Mouse (Mus musculus) midbrain, embryonic 15.5 days (tissue): Measurements from ENCODE around the gene Nmnat2. TPM values are rescaled to one million over a fixed set of nuclear protein-coding genes. Genes with fewer than 3 reads are reported as not detected.
A peak's percentile ranks its signal among the peaks of the same experiment; 100 is the strongest.

Experiments
- ATAC-seq: fragments of 200-750 bp; cut with Nextera tagmentation; replicated peaks from 2 replicates; pipeline ENCODE4 v1.8.0; 2017; ENCODE audit warnings: moderate TSS enrichment
- H3K27ac ChIP-seq: fragments of 300-500 bp; sonication (generic); 2 replicates; pipeline ENCODE4 v1.5.1; 2015; ENCODE audit warnings: mild to moderate bottlenecking, inconsistent platforms
- H3K27me3 ChIP-seq: fragments of 300-500 bp; sonication (generic); replicated peaks from 2 replicates; pipeline ENCODE4 v1.6.1; 2015; ENCODE audit warnings: inconsistent platforms
- H3K36me3 ChIP-seq: fragments of 300-500 bp; sonication (generic); replicated peaks from 2 replicates; pipeline ENCODE4 v1.6.1; 2015; ENCODE audit warnings: inconsistent platforms
- H3K4me1 ChIP-seq: fragments of 300-500 bp; sonication (generic); 2 replicates; pipeline ENCODE4 v1.6.1; 2015; ENCODE audit warnings: inconsistent platforms
- H3K4me2 ChIP-seq: fragments of 300-500 bp; sonication (generic); 2 replicates; pipeline ENCODE4 v1.6.1; 2015; ENCODE audit warnings: inconsistent platforms, mild to moderate bottlenecking, moderate library complexity
- H3K4me3 ChIP-seq: fragments of 300-500 bp; sonication (generic); 2 replicates; pipeline ENCODE4 v1.5.1; 2015; ENCODE audit warnings: mild to moderate bottlenecking, inconsistent platforms
- H3K9ac ChIP-seq: fragments of 300-500 bp; sonication (generic); 2 replicates; pipeline ENCODE4 v1.6.1; 2015; ENCODE audit warnings: mild to moderate bottlenecking, inconsistent platforms
- H3K9me3 ChIP-seq: fragments of 300-500 bp; sonication (generic); 2 replicates; pipeline ENCODE4 v1.6.1; 2016; ENCODE audit warnings: inconsistent platforms
- WGBS: fragments of 180-500 bp; shearing (Covaris S2); methylation state at CpG from one replicate; pipeline ENCODE4 v1.1.7; 2015; ENCODE audit warnings: mixed read lengths; 5-methylcytosine and 5-hydroxymethylcytosine counted together
- polyA plus RNA-seq: library from polyadenylated mRNA; unstranded; fragments of >200 nt; fragmentation: Nextera tagmentation; extraction: Ambion mirVana; gene quantifications from 2 replicates; pipeline ENCODE4 v1.2.1, GENCODE M21; 2015

Nmnat2 gene
- polyA plus RNA-seq, 1 experiment from 2014 or later, result 98.5 TPM

- 82% methylated on average over 13 of the region's 13 CpGs for WGBS
- Histone ChIP-seq H3K4me3 (no peak overlapping the region), H3K9me3 (no peaks in the 10 kb centered on the region), H3K4me1 (peaks cover 24% of the 10 kb centered on the region), H3K27ac (no peak overlapping the region), H3K4me2 (no peak overlapping the region), H3K9ac (no peak overlapping the region), H3K36me3 (no peaks in the 10 kb centered on the region), H3K27me3 (no peaks in the 10 kb centered on the region)
- ATAC-seq, result no peak
Observed at GRCm38 (mm10) chr1:153010353-153011351, 55.9 kb downstream of the Nmnat2 start.

DNA sequence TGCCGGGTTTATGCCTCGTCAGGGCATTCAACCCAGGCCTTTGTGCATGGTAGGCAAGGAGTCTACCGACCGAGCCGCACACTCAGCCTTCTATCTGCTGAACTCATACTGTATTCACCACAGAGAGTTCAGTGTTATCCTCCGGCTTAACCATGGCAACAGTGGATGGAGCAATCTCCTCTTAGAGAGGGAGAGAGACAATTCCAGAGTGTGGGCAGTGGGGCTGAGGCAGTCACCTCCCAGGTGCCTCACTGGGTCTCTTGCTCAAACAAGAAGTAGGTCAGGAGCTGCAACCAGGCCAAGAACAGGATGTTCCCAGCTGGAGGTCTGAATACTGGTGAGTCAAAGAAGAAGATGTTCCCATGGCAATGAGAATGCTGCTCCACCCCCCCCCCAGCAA is 56.8 kb downstream of the Nmnat2 start:
- WGBS, result 62% methylated on average over 6 of the region's 6 CpGs
- Histone ChIP-seq H3K27ac (0 out of 2 replicates have a peak overlapping the region, but pooled peaks have one; percentile 0), H3K4me1 (peaks cover 32% of the 10 kb centered on the region)

DNA sequence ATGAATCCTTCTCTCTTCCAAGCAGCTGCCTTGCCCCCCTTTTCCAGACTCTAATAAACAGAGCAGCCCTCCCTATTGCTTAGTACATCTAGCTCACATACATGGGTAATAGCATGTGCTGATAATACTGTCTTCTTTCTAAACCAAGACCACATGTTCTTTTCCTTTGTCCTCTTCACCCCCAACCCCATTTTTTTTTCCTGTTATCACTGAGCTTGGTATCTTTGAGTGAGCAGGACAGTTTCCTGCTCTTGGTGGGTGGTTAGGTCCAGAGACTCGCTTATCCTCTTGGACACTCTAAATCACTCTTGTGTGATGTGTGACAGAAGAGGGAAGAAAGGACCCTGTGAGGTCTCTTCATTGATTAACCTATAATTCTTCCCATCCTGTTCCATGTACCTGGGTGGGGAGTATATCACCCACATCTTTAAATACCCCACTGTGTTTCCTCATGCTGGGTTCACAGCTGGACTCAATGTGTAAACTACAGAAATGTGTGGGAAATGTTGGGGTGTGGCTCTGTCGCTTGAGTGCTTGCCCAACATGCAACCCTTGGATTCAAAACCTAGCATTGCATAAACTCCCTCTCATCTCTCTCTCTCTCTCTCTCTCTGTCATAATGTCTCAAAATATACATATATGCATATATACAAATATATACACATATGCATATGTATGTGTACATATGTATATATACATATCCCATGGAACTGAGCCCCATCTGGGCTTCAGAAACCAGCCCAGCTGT is 58.9 kb downstream of the Nmnat2 start:
- H3K27ac ChIP-seq, result peak overlapping the region; percentile 70; the same call in 1 of the 2 replicates
- ATAC-seq, result no peak; the same call in 1 of the 2 replicates
- no peak overlapping the region for H3K9ac ChIP-seq
- no peak overlapping the region for H3K4me3 ChIP-seq
- H3K36me3 ChIP-seq, result no peaks in the 10 kb centered on the region
- 93% methylated on average over 2 of the region's 2 CpGs for WGBS
- no peak overlapping the region for H3K4me2 ChIP-seq
- peaks cover 34% of the 10 kb centered on the region for H3K4me1 ChIP-seq
- no peaks in the 10 kb centered on the region for H3K27me3 ChIP-seq
- no peaks in the 10 kb centered on the region for H3K9me3 ChIP-seq

More for the DNA sequence above, 56.8 kb downstream of the Nmnat2 start:
- H3K27me3 ChIP-seq, result no peaks in the 10 kb centered on the region
- no peaks in the 10 kb centered on the region for H3K9me3 ChIP-seq
- H3K36me3 ChIP-seq, result no peaks in the 10 kb centered on the region
- H3K4me3 ChIP-seq, result no peak overlapping the region
- no peak overlapping the region for H3K9ac ChIP-seq
- no peak; the same call in 1 of the 2 replicates for ATAC-seq
- no peak overlapping the region for H3K4me2 ChIP-seq

DNA sequence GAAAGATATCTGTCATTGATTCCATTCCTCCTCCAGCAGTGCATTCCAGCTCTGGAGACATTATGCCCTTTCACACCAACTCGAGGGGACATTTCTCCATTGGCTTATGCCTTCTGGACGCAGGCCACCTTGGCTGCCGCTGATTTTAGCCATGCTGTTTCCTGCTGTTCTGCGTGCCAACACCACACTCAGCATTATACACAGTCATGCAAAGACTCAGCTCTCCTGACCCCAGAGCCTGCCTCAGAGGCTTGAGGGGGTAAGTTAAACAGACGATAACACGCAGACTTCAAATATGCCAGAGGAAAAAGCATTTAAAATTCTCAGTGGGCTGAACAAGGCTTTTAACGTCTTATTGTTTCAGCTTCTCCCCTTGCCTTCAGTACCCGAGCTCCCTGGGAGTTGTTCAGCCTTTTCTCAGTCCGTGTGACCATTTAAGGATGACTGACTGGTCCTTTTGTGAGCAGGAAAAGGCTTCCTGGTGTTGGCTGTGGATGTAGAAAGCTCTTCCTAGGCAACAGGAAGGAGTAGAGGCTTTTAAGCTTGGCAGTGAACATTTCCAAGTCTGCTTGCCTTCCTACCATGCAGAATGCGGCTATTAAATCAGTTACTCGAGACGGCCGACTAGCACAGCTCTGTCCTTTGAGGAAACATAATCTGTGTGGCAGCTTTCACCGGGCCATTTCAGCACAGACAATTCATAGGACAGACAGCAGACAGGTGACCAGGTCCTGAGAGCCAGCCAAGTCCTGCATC is 59.8 kb downstream of the Nmnat2 start:
- ATAC-seq, result peak; percentile 58
- Histone ChIP-seq H3K9ac (no peak overlapping the region), H3K9me3 (no peaks in the 10 kb centered on the region), H3K4me1 (peaks cover 34% of the 10 kb centered on the region), H3K4me3 (no peak overlapping the region), H3K27me3 (no peaks in the 10 kb centered on the region), H3K27ac (peak overlapping the region; percentile 70), H3K36me3 (no peaks in the 10 kb centered on the region), H3K4me2 (no peak overlapping the region; the same call in 1 of the 2 replicates)
- WGBS, result 7% methylated on average over 14 of the region's 14 CpGs

DNA sequence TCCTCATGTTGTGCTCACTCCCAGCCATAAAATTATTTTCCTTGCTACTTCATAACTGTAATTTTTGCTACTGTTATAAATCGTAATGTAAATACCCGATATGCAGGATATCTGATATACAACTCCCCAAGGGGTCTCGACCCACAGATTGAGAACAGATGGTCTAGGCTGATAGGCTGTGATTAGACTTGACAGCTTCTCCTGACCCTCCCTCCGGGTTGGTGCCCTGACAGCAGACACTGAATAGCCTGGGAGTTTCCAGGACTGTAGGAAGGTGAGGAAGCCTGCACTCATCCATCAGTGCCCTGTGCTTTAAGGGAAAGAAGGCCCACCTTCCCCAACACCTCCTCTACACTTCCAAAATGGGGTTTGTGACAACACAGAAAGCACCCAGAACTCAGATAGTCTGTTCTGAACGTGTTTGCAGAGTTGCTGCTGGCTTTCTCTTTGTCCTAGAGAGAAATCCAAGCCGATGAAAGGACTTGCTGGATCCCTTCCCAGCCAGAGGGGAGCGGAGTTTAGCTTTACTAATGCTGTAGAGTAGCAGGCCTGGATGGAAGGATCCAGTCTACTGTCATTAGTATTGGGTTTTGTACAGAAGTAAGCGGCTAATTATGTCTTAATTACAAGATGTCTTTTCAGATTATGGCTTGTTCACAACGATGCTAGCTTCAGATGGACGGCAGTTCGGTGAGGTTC is 61.8 kb downstream of the Nmnat2 start:
- no peak overlapping the region for H3K4me2 ChIP-seq
- no peak overlapping the region for H3K9ac ChIP-seq
- no peak overlapping the region for H3K4me3 ChIP-seq
- WGBS, result 59% methylated on average over 11 of the region's 11 CpGs
- no peaks in the 10 kb centered on the region for H3K36me3 ChIP-seq
- no peaks in the 10 kb centered on the region for H3K27me3 ChIP-seq
- H3K27ac ChIP-seq, result no peak overlapping the region
- H3K9me3 ChIP-seq, result no peaks in the 10 kb centered on the region
- H3K4me1 ChIP-seq, result peaks cover 33% of the 10 kb centered on the region
- ATAC-seq, result no peak

- WGBS, result 91% methylated on average over 1 of the region's 1 CpGs
- Histone ChIP-seq H3K4me1 (peaks cover 25% of the 10 kb centered on the region), H3K27me3 (no peaks in the 10 kb centered on the region), H3K9me3 (no peaks in the 10 kb centered on the region), H3K36me3 (no peaks in the 10 kb centered on the region), H3K4me2 (no peak overlapping the region), H3K27ac (no peak overlapping the region), H3K4me3 (no peak overlapping the region), H3K9ac (no peak overlapping the region)
- ATAC-seq, result no peak
Observed at GRCm38 (mm10) chr1:153019128-153019527, 64.3 kb downstream of the Nmnat2 start.

DNA sequence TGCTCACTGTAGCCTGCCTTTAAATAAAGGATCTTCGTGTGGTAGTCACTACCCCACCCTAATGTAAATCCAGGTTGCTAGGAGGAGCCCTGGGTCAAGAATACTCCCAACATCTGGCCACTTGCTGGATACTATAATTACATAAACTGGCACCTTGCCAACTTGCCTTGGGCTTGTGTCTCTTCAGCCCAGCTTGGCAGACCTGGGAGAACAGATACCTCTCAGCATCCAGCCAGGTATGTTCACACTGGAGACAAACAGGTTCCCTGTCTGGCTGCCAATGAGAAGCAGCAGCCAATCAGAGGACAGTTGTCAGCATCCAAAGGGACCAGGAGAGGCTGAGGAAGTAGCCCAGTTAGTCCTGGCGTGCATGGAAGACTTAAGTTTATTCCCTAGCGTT is 64.8 kb downstream of the Nmnat2 start:
- H3K27ac ChIP-seq, result no peak overlapping the region
- no peak overlapping the region for H3K9ac ChIP-seq
- no peak for ATAC-seq
- H3K9me3 ChIP-seq, result no peaks in the 10 kb centered on the region
- H3K36me3 ChIP-seq, result no peaks in the 10 kb centered on the region
- 72% methylated on average over 3 of the region's 3 CpGs for WGBS
- no peak overlapping the region for H3K4me2 ChIP-seq
- H3K4me1 ChIP-seq, result peaks cover 20% of the 10 kb centered on the region
- no peaks in the 10 kb centered on the region for H3K27me3 ChIP-seq
- no peak overlapping the region for H3K4me3 ChIP-seq

- no peak overlapping the region for H3K4me2 ChIP-seq
- 83% methylated on average over 7 of the region's 7 CpGs for WGBS
- no peak overlapping the region for H3K9ac ChIP-seq
- no peak for ATAC-seq
- no peaks in the 10 kb centered on the region for H3K27me3 ChIP-seq
- no peaks in the 10 kb centered on the region for H3K36me3 ChIP-seq
- H3K9me3 ChIP-seq, result no peaks in the 10 kb centered on the region
- H3K27ac ChIP-seq, result no peak overlapping the region
- peaks cover 6% of the 10 kb centered on the region for H3K4me1 ChIP-seq
- no peak overlapping the region for H3K4me3 ChIP-seq
Observed at GRCm38 (mm10) chr1:153021034-153021638, 66.3 kb downstream of the Nmnat2 start.

- no peak overlapping the region for H3K27ac ChIP-seq
- no peaks in the 10 kb centered on the region for H3K27me3 ChIP-seq
- H3K4me2 ChIP-seq, result no peak overlapping the region
- ATAC-seq, result no peak
- no peak overlapping the region for H3K9ac ChIP-seq
- H3K9me3 ChIP-seq, result no peaks in the 10 kb centered on the region
- no peak overlapping the region for H3K4me3 ChIP-seq
- 0 out of 2 replicates have a peak, but pooled peaks cover 4% of the 10 kb centered on the region for H3K4me1 ChIP-seq
- WGBS, result 86% methylated on average over 4 of the region's 4 CpGs
- no peaks in the 10 kb centered on the region for H3K36me3 ChIP-seq
Observed at GRCm38 (mm10) chr1:153023018-153023417, 68.2 kb downstream of the Nmnat2 start.

DNA sequence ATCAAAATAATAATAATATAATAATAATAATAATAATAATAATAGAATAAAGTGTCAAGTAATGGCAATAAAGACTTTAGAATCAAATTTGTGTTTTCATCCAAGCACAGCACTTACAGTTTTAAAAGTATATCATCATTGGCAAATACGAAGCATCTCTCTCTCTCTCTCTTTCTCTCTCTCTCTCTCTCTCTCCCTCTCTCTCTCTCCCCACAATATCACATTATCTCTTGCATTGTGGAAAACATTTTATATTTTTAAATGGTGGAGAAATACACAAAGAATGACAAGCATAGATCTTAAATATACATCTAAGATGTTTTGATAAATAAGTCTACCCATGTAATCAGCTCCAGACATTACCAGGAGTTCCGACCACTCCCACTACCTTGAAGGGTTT is 69.1 kb downstream of the Nmnat2 start:
- Histone ChIP-seq H3K4me1 (0 out of 2 replicates have a peak, but pooled peaks cover 4% of the 10 kb centered on the region), H3K9ac (no peak overlapping the region), H3K36me3 (no peaks in the 10 kb centered on the region), H3K27ac (no peak overlapping the region), H3K4me2 (no peak overlapping the region), H3K27me3 (no peaks in the 10 kb centered on the region), H3K9me3 (no peaks in the 10 kb centered on the region), H3K4me3 (no peak overlapping the region)
- WGBS, result 91% methylated on average over 2 of the region's 2 CpGs
- no peak for ATAC-seq

GRCm38 (mm10) chr1:153024453-153024852 is 69.7 kb downstream of the Nmnat2 start:
- WGBS, result 92% methylated on average over 2 of the region's 2 CpGs
- Histone ChIP-seq H3K4me3 (no peak overlapping the region), H3K4me1 (0 out of 2 replicates have a peak, but pooled peaks cover 4% of the 10 kb centered on the region), H3K27ac (no peak overlapping the region), H3K36me3 (no peaks in the 10 kb centered on the region), H3K9me3 (no peaks in the 10 kb centered on the region), H3K4me2 (no peak overlapping the region), H3K27me3 (no peaks in the 10 kb centered on the region), H3K9ac (no peak overlapping the region)
- ATAC-seq, result no peak
